ENCODE assay signal across 8 mouse cellular contexts in genomic region chr5:144965639-144966351, GRCm38 (mm10). TPM values are rescaled to one million over a fixed set of nuclear protein-coding genes. Genes with fewer than 3 reads are reported as not detected.
DNase-seq lines count a peak whose midpoint lies in the region; ATAC-seq and TF ChIP-seq lines count a peak whose summit lies in the region.

Gene Smurf1 (minus strand): TSS chr5:144965847.

- peaks cover 3% of the 10 kb centered on the region; the same call in 1 of the 2 replicates for H3K27me3 ChIP-seq in embryonic facial prominence, embryonic 11.5 days (ENCODE audit: control insufficient read depth, insufficient read depth, low read length)
- no peaks in the 10 kb centered on the region for H3K27me3 ChIP-seq in limb, embryonic 14.5 days (ENCODE audit: control insufficient read depth, insufficient read depth, low read length)
- H3K27me3 ChIP-seq in midbrain, embryonic 16.5 days (ENCODE audit: control insufficient read depth, insufficient read depth, low read depth, low read length), result no peaks in the 10 kb centered on the region; the same call in 1 of the 2 replicates
- H3K27me3 ChIP-seq in spleen, adult 2 months (ENCODE audit: control insufficient read depth, insufficient read depth, low read length), result no peaks in the 10 kb centered on the region

- peak within 1 kb of the TSS; percentile 89 for H3K4me3 ChIP-seq in embryonic facial prominence, embryonic 11.5 days (ENCODE audit: low read depth, low read length)
- peak within 1 kb of the TSS; percentile 94 for H3K4me3 ChIP-seq in limb, embryonic 14.5 days (replicated peaks; ENCODE audit: low read length)
- peak within 1 kb of the TSS; percentile 70 for H3K4me3 ChIP-seq in midbrain, embryonic 16.5 days (ENCODE audit: low read depth, low read length)
- H3K4me3 ChIP-seq in spleen, adult 2 months (ENCODE audit: extremely low read depth, insufficient read depth, insufficient read length), result peak within 1 kb of the TSS; percentile 60

- 0 out of 2 replicates have a peak, but pooled peaks have one; percentile 12 for TF ChIP-seq POLR2A in limb, embryonic 14.5 days (IDR thresholded peaks at IDR 0.05; ENCODE audit: borderline replicate concordance, extremely low read depth, insufficient read depth, insufficient read length)
- TF ChIP-seq POLR2A in spleen, adult 2 months (IDR thresholded peaks at IDR 0.05; ENCODE audit: low read depth, low read length), result no peak; the same call in 1 of the 2 replicates

- no peaks in the 10 kb centered on the region for H3K36me3 ChIP-seq in embryonic facial prominence, embryonic 11.5 days (replicated peaks; ENCODE audit: control insufficient read depth, insufficient read depth, low read depth, low read length)
- H3K36me3 ChIP-seq in limb, embryonic 14.5 days (ENCODE audit: control insufficient read depth, insufficient read depth, low read length), result no peaks in the 10 kb centered on the region
- H3K36me3 ChIP-seq in midbrain, embryonic 16.5 days (ENCODE audit: control insufficient read depth, insufficient read depth, low read length), result no peaks in the 10 kb centered on the region
- H3K36me3 ChIP-seq in spleen, adult 2 months (ENCODE audit: control insufficient read depth, insufficient read depth, low read length), result no peaks in the 10 kb centered on the region

- peak; percentile 88 for DNase-seq in 3134 (ENCODE audit: extremely low read depth, insufficient read length, low spot score)
- DNase-seq in adrenal gland, postnatal 10 days, result peak; percentile 91
- DNase-seq in embryonic facial prominence, embryonic 11.5 days (ENCODE audit: low spot score), result peak; percentile 96
- DNase-seq in heart, adult 8-10 months (ENCODE audit: low spot score), result peak; percentile 57
- peak; percentile 64 to 72 for DNase-seq in kidney, adult 8-10 months
- DNase-seq in limb, embryonic 14.5 days (ENCODE audit: low spot score), result peak; percentile 86
- peak; percentile 69 to 77 for DNase-seq in spleen, adult 2 months (ENCODE audit: low read depth in 1 of 2, low spot score in 2 of 2)

- H3K9me3 ChIP-seq in embryonic facial prominence, embryonic 11.5 days (replicated peaks; ENCODE audit: control insufficient read depth, low read length), result no peaks in the 10 kb centered on the region
- no peaks in the 10 kb centered on the region for H3K9me3 ChIP-seq in limb, embryonic 14.5 days (ENCODE audit: control insufficient read depth, low read length)
- H3K9me3 ChIP-seq in midbrain, embryonic 16.5 days (replicated peaks; ENCODE audit: control insufficient read depth, low read length, poor library complexity, severe bottlenecking), result no peaks in the 10 kb centered on the region

- H3K27ac ChIP-seq in embryonic facial prominence, embryonic 11.5 days (replicated peaks; ENCODE audit: low read depth, low read length), result peak within 1 kb of the TSS; percentile 86
- peak within 1 kb of the TSS; percentile 85 for H3K27ac ChIP-seq in limb, embryonic 14.5 days (replicated peaks; ENCODE audit: low read depth, low read length)
- H3K27ac ChIP-seq in midbrain, embryonic 16.5 days (ENCODE audit: low read length), result peak within 1 kb of the TSS; percentile 84
- peak within 1 kb of the TSS; percentile 66 for H3K27ac ChIP-seq in spleen, adult 2 months (ENCODE audit: insufficient read depth, low read length)

- peak within 1 kb of the TSS; percentile 70 for H3K4me2 ChIP-seq in embryonic facial prominence, embryonic 11.5 days (ENCODE audit: low read depth, low read length)
- peak within 1 kb of the TSS; percentile 71 for H3K4me2 ChIP-seq in limb, embryonic 14.5 days (replicated peaks; ENCODE audit: low read depth, low read length, severe bottlenecking)
- H3K4me2 ChIP-seq in midbrain, embryonic 16.5 days (ENCODE audit: low read length), result peak within 1 kb of the TSS; percentile 65

- peak; percentile 77 for ATAC-seq in embryonic facial prominence, embryonic 11.5 days (replicated peaks; ENCODE audit: insufficient number of reproducible peaks, low FRiP score, low TSS enrichment, low read depth)
- peak; percentile 81 for ATAC-seq in limb, embryonic 14.5 days (ENCODE audit: low FRiP score, low read depth)
- peak; percentile 68 for ATAC-seq in midbrain, embryonic 16.5 days

- H3K4me1 ChIP-seq in embryonic facial prominence, embryonic 11.5 days (ENCODE audit: control insufficient read depth, insufficient read depth, low read length), result peaks cover 4% of the 10 kb centered on the region; the same call in 1 of the 2 replicates
- peaks cover 22% of the 10 kb centered on the region for H3K4me1 ChIP-seq in limb, embryonic 14.5 days (ENCODE audit: control insufficient read depth, insufficient read depth, low read length)
- peaks cover 31% of the 10 kb centered on the region for H3K4me1 ChIP-seq in midbrain, embryonic 16.5 days (ENCODE audit: control insufficient read depth, insufficient read depth, low read length)
- peaks cover 12% of the 10 kb centered on the region; the same call in 1 of the 2 replicates for H3K4me1 ChIP-seq in spleen, adult 2 months (ENCODE audit: control insufficient read depth, insufficient read depth, insufficient read length)

- under 1% methylated on average over 49 of the region's 89 CpGs for whole genome bisulfite sequencing in embryonic facial prominence, embryonic 11.5 days
- 1% methylated on average over 39 of the region's 89 CpGs for WGBS in limb, embryonic 14.5 days
- WGBS in midbrain, embryonic 16.5 days, result under 1% methylated on average over 51 of the region's 89 CpGs
- WGBS in spleen, adult 2 months, result under 1% methylated on average over 85 of the region's 89 CpGs

- TF ChIP-seq CTCF in spleen, adult 2 months (IDR thresholded peaks at IDR 0.05; ENCODE audit: extremely low read depth, insufficient read depth, insufficient read length, insufficient replicate concordance), result no peak

- peak within 1 kb of the TSS; percentile 86 for H3K9ac ChIP-seq in embryonic facial prominence, embryonic 11.5 days (replicated peaks; ENCODE audit: low read length)
- H3K9ac ChIP-seq in limb, embryonic 14.5 days (ENCODE audit: low read depth, low read length, severe bottlenecking), result peak within 1 kb of the TSS; percentile 96
- H3K9ac ChIP-seq in midbrain, embryonic 16.5 days (ENCODE audit: low read depth, low read length), result peak within 1 kb of the TSS; percentile 92

RNA-seq across cellular contexts. Expression of gene Smurf1, which starts in this region (rescaled TPM):
- 10 to 100 TPM; 20.6 to 23.4 TPM for total RNA-seq in adrenal gland, postnatal 10 days (2021)
- 12.1 and 16.7 TPM in 2 replicates for polyA plus RNA-seq in embryonic facial prominence, embryonic 11.5 days (2014; fragmentation: Nextera tagmentation; extraction: Ambion mirVana)
- 10 to 100 TPM; 29.5 to 34.9 (median 30.3) TPM for total RNA-seq in heart, adult 8-10 months (2022)
- 28.3 and 33.7 TPM in 2 replicates for polyA plus RNA-seq in limb, embryonic 14.5 days (2012; rRNA removed)
- 24.7 and 25.8 TPM in 2 replicates for polyA plus RNA-seq in limb, embryonic 14.5 days (2014; fragmentation: Nextera tagmentation; extraction: Ambion mirVana)
- polyA plus RNA-seq in midbrain, embryonic 16.5 days (2015; fragmentation: Nextera tagmentation; extraction: Ambion mirVana), result 32.3 and 34.1 TPM in 2 replicates
- polyA plus RNA-seq in spleen, adult 2 months (2012; rRNA removed), result 16.4 and 20.2 TPM in 2 replicates

Comparison
In these comparisons a context has a peak if more than half of its experiments do, and no peak if none do; other contexts are left out.
1. Peak in every context shown above with its lines: DNase-seq, ATAC-seq, H3K4me3 ChIP-seq and H3K27ac ChIP-seq.